Mouse (Mus musculus) MEL (cell line): ENCODE measurements around the gene Ikzf1. TPM values are rescaled to one million over a fixed set of nuclear protein-coding genes. Genes with fewer than 3 reads are reported as not detected.
A peak's percentile ranks its signal among the peaks of the same experiment; 100 is the strongest.

ENCODE experiments used
- DNase-seq: peaks from one replicate; pipeline ENCODE4 v3.0.0; 2011; ENCODE audit warnings: low read depth, low spot score
- H3K27ac ChIP-seq: 2 replicates; pipeline ENCODE4 v1.5.1; 2012; ENCODE audit warnings: low read depth, mild to moderate bottlenecking, control low read depth, low read length, moderate library complexity; ENCODE audit not compliant: control insufficient read depth
- H3K27me3 ChIP-seq, 2 experiments: fragments of 150-350 bp in 1 of 2; sonication (generic) in 1 of 2; 2 replicates each; pipeline ENCODE4 v1.6.1; 2012; ENCODE audit warnings: low read length in 2 of 2, mild to moderate bottlenecking in 2 of 2, improper control_type of control experiment in 1 of 2, moderate library complexity in 1 of 2; ENCODE audit not compliant: insufficient read depth in 2 of 2, control insufficient read depth in 1 of 2
- H3K36me3 ChIP-seq, 2 experiments: 2 replicates each; pipeline ENCODE4 v1.6.1; 2012 to 2014; ENCODE audit warnings: low read length in 2 of 2, improper control_type of control experiment in 1 of 2, inconsistent platforms in 1 of 2, mild to moderate bottlenecking in 1 of 2; ENCODE audit not compliant: insufficient read depth in 2 of 2, control insufficient read depth in 1 of 2
- H3K4me1 ChIP-seq, 2 experiments: fragments of 150-350 bp in 1 of 2; sonication (generic) in 1 of 2; 2 replicates each; pipeline ENCODE4 v1.6.1; 2012; ENCODE audit warnings: low read length in 2 of 2, improper control_type of control experiment in 1 of 2, mild to moderate bottlenecking in 1 of 2; ENCODE audit not compliant: insufficient read depth in 2 of 2, control insufficient read depth in 1 of 2
- H3K4me3 ChIP-seq, 2 experiments: fragments of 150-350 bp in 1 of 2; sonication (generic) in 1 of 2; 2 replicates each; pipeline ENCODE4 v1.5.1; 2012; ENCODE audit warnings: low read depth in 2 of 2, low read length in 2 of 2, mild to moderate bottlenecking in 2 of 2, moderate library complexity in 2 of 2, control low read depth in 1 of 2, improper control_type of control experiment in 1 of 2; ENCODE audit not compliant: control insufficient read depth in 1 of 2, insufficient read depth in 1 of 2
- H3K79me2 ChIP-seq: 2 replicates; pipeline ENCODE4 v1.6.1; 2012; ENCODE audit warnings: mild to moderate bottlenecking, low read length, moderate library complexity; ENCODE audit not compliant: control insufficient read depth, poor library complexity, insufficient read depth
- H3K9ac ChIP-seq: 2 replicates; pipeline ENCODE4 v1.6.1; 2012; ENCODE audit warnings: low read depth, mild to moderate bottlenecking, control low read depth, low read length, moderate library complexity; ENCODE audit not compliant: control insufficient read depth, poor library complexity, severe bottlenecking
- H3K9me3 ChIP-seq: fragments of 150-350 bp; sonication (generic); replicated peaks from 2 replicates; pipeline ENCODE4 v1.6.1; 2012; ENCODE audit warnings: mild to moderate bottlenecking, low read length, improper control_type of control experiment, moderate library complexity; ENCODE audit not compliant: insufficient read depth
- E2F4 ChIP-seq: IDR thresholded peaks from 2 replicates; pipeline ENCODE4 v1.6.1; 2011; ENCODE audit warnings: low read depth, low read length, improper control_type of control experiment, borderline replicate concordance
- EP300 ChIP-seq, 2 experiments: IDR thresholded peaks; 2 replicates each; pipeline ENCODE4 v1.6.1; 2011; ENCODE audit warnings: improper control_type of control experiment in 2 of 2, low read length in 2 of 2, low read depth in 1 of 2, mild to moderate bottlenecking in 1 of 2
- KAT2A ChIP-seq: conservative IDR thresholded peaks from 2 replicates; pipeline ENCODE4 v1.6.1; 2012; ENCODE audit warnings: low read depth, low read length, improper control_type of control experiment, inconsistent platforms
- MAFK ChIP-seq: IDR thresholded peaks from 2 replicates; pipeline ENCODE4 v1.6.1; 2011; ENCODE audit warnings: low read depth, mild to moderate bottlenecking, low read length, improper control_type of control experiment, borderline replicate concordance
- MAX ChIP-seq: IDR thresholded peaks from 2 replicates; pipeline ENCODE4 v1.6.1; 2011; ENCODE audit warnings: low read length, improper control_type of control experiment
- POLR2A ChIP-seq, 2 experiments: IDR thresholded peaks; 2 replicates each; pipeline ENCODE4 v1.6.1; 2011 to 2012; ENCODE audit warnings: low read length in 2 of 2, mild to moderate bottlenecking in 2 of 2, control low read depth in 1 of 2, improper control_type of control experiment in 1 of 2, low read depth in 1 of 2, moderate library complexity in 1 of 2; ENCODE audit not compliant: control insufficient read depth in 1 of 2, insufficient read depth in 1 of 2, poor library complexity in 1 of 2
- RCOR1 ChIP-seq: IDR thresholded peaks from 2 replicates; pipeline ENCODE4 v1.6.1; 2012; ENCODE audit warnings: low read depth, mild to moderate bottlenecking, inconsistent platforms, low read length, improper control_type of control experiment
- SMC3 ChIP-seq: IDR thresholded peaks from 2 replicates; pipeline ENCODE4 v1.6.1; 2011; ENCODE audit warnings: low read depth, low read length, improper control_type of control experiment
- USF2 ChIP-seq, 2 experiments: IDR thresholded peaks; 2 replicates each; pipeline ENCODE4 v1.6.1; 2011 to 2012; ENCODE audit warnings: improper control_type of control experiment in 2 of 2, low read length in 2 of 2, borderline replicate concordance in 1 of 2, inconsistent platforms in 1 of 2, low read depth in 1 of 2, mild to moderate bottlenecking in 1 of 2; ENCODE audit not compliant: insufficient read depth in 1 of 2
- ZMIZ1 ChIP-seq: IDR thresholded peaks from 2 replicates; pipeline ENCODE4 v1.6.1; 2012; ENCODE audit warnings: low read depth, mild to moderate bottlenecking, inconsistent platforms, low read length, improper control_type of control experiment, moderate library complexity
- polyA plus RNA-seq, 2 experiments: library from polyadenylated mRNA; stranded (reverse) in 1 of 2; unstranded in 1 of 2; fragments of >175 nt in 1 of 2; fragments of >200 nt in 1 of 2; gene quantifications; 2 replicates each; pipeline versions ENCODE4 v1.2.1 to v1.2.4; 2012; ENCODE audit warnings: low replicate concordance in 2 of 2, low read depth in 1 of 2; ENCODE audit not compliant: insufficient read length in 2 of 2, insufficient read depth in 1 of 2, missing spikeins in 1 of 2
- total RNA-seq: library from RNA; depleted of rRNA; stranded (reverse); fragments of 300-350 nt; gene quantifications from 2 replicates; pipeline ENCODE4 v1.2.3, GENCODE M21; 2012

The Ikzf1 gene
- total and polyA plus RNA-seq, 3 experiments: 28.0 to 128 (median 90.6) TPM

- Histone ChIP-seq H3K9ac (no peak overlapping the region), H3K79me2 (no peaks in the 10 kb centered on the region), H3K9me3 (no peaks in the 10 kb centered on the region), H3K4me1 (no peaks in the 10 kb centered on the region), H3K36me3 (peaks cover 0 to 10% of the 10 kb centered on the region in 2 experiments; a peak in 2 of 4 replicates), H3K27ac (no peak overlapping the region), H3K27me3 (no peaks in the 10 kb centered on the region), H3K4me3 (no peak overlapping the region)
- DNase-seq: no peak
- peak; percentile 68 for TF ChIP-seq ZMIZ1
- no peak for TF ChIP-seq USF2 (IDR thresholded peaks at IDR 0.05; ENCODE audit: borderline replicate concordance in 1 of 2, insufficient read depth in 1 of 2, low read depth in 1 of 2, low read length in 2 of 2)
- TF ChIP-seq POLR2A (IDR thresholded peaks at IDR 0.05; ENCODE audit: control insufficient read depth in 1 of 2, insufficient read depth in 1 of 2, low read depth in 1 of 2, low read length in 2 of 2, poor library complexity in 1 of 2): peak in 1 of 2 experiments; percentile 47; a peak in 1 of 4 replicates
- no peak for TF ChIP-seq SMC3
Observed at GRCm38 (mm10) chr11:11774384-11774783, 89.6 kb downstream of the Ikzf1 start.

- no peak overlapping the region for H3K27ac ChIP-seq
- no peak overlapping the region for H3K9ac ChIP-seq
- TF ChIP-seq KAT2A (no peak), SMC3 (0 out of 2 replicates have a peak, but pooled peaks have one; percentile 0), MAFK (no peak), EP300 (IDR thresholded peaks at IDR 0.05; ENCODE audit: low read depth in 1 of 2, low read length in 2 of 2) (no peak), POLR2A (IDR thresholded peaks at IDR 0.05; ENCODE audit: control insufficient read depth in 1 of 2, insufficient read depth in 1 of 2, low read depth in 1 of 2, low read length in 2 of 2, poor library complexity in 1 of 2) (peak in 1 of 2 experiments; percentile 33; a peak in 1 of 4 replicates)
- H3K4me3 ChIP-seq: no peak overlapping the region
- no peaks in the 10 kb centered on the region for H3K79me2 ChIP-seq
- no peak for DNase-seq
- H3K4me1 ChIP-seq: no peaks in the 10 kb centered on the region
- peaks cover 0 to 7% of the 10 kb centered on the region in 2 experiments; a peak in 2 of 4 replicates for H3K36me3 ChIP-seq
- H3K27me3 ChIP-seq: no peaks in the 10 kb centered on the region
- H3K9me3 ChIP-seq: no peaks in the 10 kb centered on the region
Observed at GRCm38 (mm10) chr11:11774893-11775292, 90.1 kb downstream of the Ikzf1 start.

- H3K4me1 ChIP-seq: no peaks in the 10 kb centered on the region
- no peaks in the 10 kb centered on the region for H3K9me3 ChIP-seq
- H3K27me3 ChIP-seq: no peaks in the 10 kb centered on the region
- no peaks in the 10 kb centered on the region; a peak in 1 of 4 replicates for H3K36me3 ChIP-seq
- no peak for DNase-seq
- no peak for TF ChIP-seq MAFK
- no peak for TF ChIP-seq RCOR1
- no peak for TF ChIP-seq MAX
- no peak for TF ChIP-seq E2F4
- H3K27ac ChIP-seq: no peak overlapping the region
- no peaks in the 10 kb centered on the region for H3K79me2 ChIP-seq
- H3K4me3 ChIP-seq: no peak overlapping the region
- no peak overlapping the region for H3K9ac ChIP-seq
Observed at GRCm38 (mm10) chr11:11776071-11776821, 91.4 kb downstream of the Ikzf1 start.
